In genomic region chr11:69547071-69547470, GRCm38 (mm10) we compare ENCODE assay signal across 8 mouse cellular contexts. TPM values are rescaled to one million over a fixed set of nuclear protein-coding genes. Genes with fewer than 3 reads are reported as not detected.
DNase-seq lines count a peak whose midpoint lies in the region; ATAC-seq and TF ChIP-seq lines count a peak whose summit lies in the region.

No protein-coding gene starts in this region.

- DNase-seq in embryo, embryonic 10 days (ENCODE audit: low spot score) = peak; percentile 69
- DNase-seq in embryo, embryonic 9.5 days (ENCODE audit: extremely low spot score) = no peak
- peak; percentile 20 to 36 for DNase-seq in B cell, adult 2 months
- DNase-seq in brain, embryonic 14.5 days (ENCODE audit: low read depth) = no peak
- DNase-seq in kidney, postnatal 14 days = peak; percentile 63
- peak; percentile 57 to 65 for DNase-seq in thymus, postnatal 36 days

- H3K27ac ChIP-seq in heart, embryonic 16.5 days (ENCODE audit: low read length) = peak overlapping the region; percentile 73

- no peak for TF ChIP-seq POLR2A in brain, embryonic 14.5 days (IDR thresholded peaks at IDR 0.05; ENCODE audit: borderline replicate concordance, extremely low read depth, insufficient read depth, insufficient read length, poor library complexity, severe bottlenecking)

- H3K27me3 ChIP-seq in heart, embryonic 16.5 days (ENCODE audit: control insufficient read depth, insufficient read depth, low read length) = peaks cover 11% of the 10 kb centered on the region

- peak overlapping the region; percentile 99 for H3K4me2 ChIP-seq in heart, embryonic 16.5 days (ENCODE audit: low read depth, low read length)

- WGBS in heart, embryonic 16.5 days = 2% methylated on average over 15 of the region's 15 CpGs

- H3K36me3 ChIP-seq in heart, embryonic 16.5 days (ENCODE audit: control insufficient read depth, insufficient read depth) = no peaks in the 10 kb centered on the region

- TF ChIP-seq CTCF in brain, embryonic 14.5 days (IDR thresholded peaks at IDR 0.05; ENCODE audit: borderline replicate concordance, extremely low read depth, insufficient read depth, insufficient read length) = peak; percentile 49

- peaks cover 9% of the 10 kb centered on the region for H3K4me1 ChIP-seq in heart, embryonic 16.5 days (ENCODE audit: control insufficient read depth, insufficient read depth, low read length)

- no peaks in the 10 kb centered on the region for H3K9me3 ChIP-seq in heart, embryonic 16.5 days (replicated peaks; ENCODE audit: control insufficient read depth, low read length)

- peak overlapping the region; percentile 67 for H3K4me3 ChIP-seq in heart, embryonic 16.5 days (ENCODE audit: low read length)

- peak; percentile 54 for ATAC-seq in heart, embryonic 16.5 days (replicated peaks; ENCODE audit: extremely low read depth, insufficient read depth, low FRiP score)
- 0 out of 2 replicates have a peak, but pooled peaks have one; percentile 38 for ATAC-seq in megakaryocyte progenitor cell, adult 5-6 weeks (replicated peaks; ENCODE audit: poor library complexity)

- peak overlapping the region; percentile 82 for H3K9ac ChIP-seq in heart, embryonic 16.5 days (ENCODE audit: low read length)

RNA-seq across cellular contexts. Expression of gene Dnah2, which starts 1.8 kb away (rescaled TPM):
- polyA plus RNA-seq in brain, embryonic 14.5 days (2012; rRNA removed) = 4.7 and 5.2 TPM in 2 replicates
- polyA plus RNA-seq in heart, embryonic 16.5 days (2015; fragmentation: Nextera tagmentation; extraction: Ambion mirVana) = 0.17 and 0.62 TPM in 2 replicates
- total RNA-seq in megakaryocyte progenitor cell, adult 5-6 weeks (2015) = 0.07 TPM in 1 of 2 replicates, not detected in the other
- under 0.01 TPM in 1 of 2 replicates, not detected in the other for total RNA-seq in megakaryocyte progenitor cell, adult 5-6 weeks (2017)

RNA-seq across cellular contexts. Expression of gene Efnb3, which starts 12.9 kb away (rescaled TPM):
- 187 and 206 TPM in 2 replicates for polyA plus RNA-seq in brain, embryonic 14.5 days (2012; rRNA removed)
- polyA plus RNA-seq in heart, embryonic 16.5 days (2015; fragmentation: Nextera tagmentation; extraction: Ambion mirVana) = 49.9 and 57.0 TPM in 2 replicates
- total RNA-seq in megakaryocyte progenitor cell, adult 5-6 weeks (2015) = 0.15 TPM in 1 of 2 replicates, not detected in the other
- total RNA-seq in megakaryocyte progenitor cell, adult 5-6 weeks (2017) = 0.24 and 0.33 TPM in 2 replicates

RNA-seq across cellular contexts. Expression of gene Wrap53, which starts 33.0 kb away (rescaled TPM):
- polyA plus RNA-seq in brain, embryonic 14.5 days (2012; rRNA removed) = 20.9 and 27.0 TPM in 2 replicates
- 15.1 and 16.5 TPM in 2 replicates for polyA plus RNA-seq in heart, embryonic 16.5 days (2015; fragmentation: Nextera tagmentation; extraction: Ambion mirVana)
- 16.2 and 18.3 TPM in 2 replicates for total RNA-seq in megakaryocyte progenitor cell, adult 5-6 weeks (2015)
- total RNA-seq in megakaryocyte progenitor cell, adult 5-6 weeks (2017) = 6.2 and 6.9 TPM in 2 replicates

RNA-seq across cellular contexts. Expression of gene Trp53, which starts 33.1 kb away (rescaled TPM):
- polyA plus RNA-seq in brain, embryonic 14.5 days (2012; rRNA removed) = 93.6 and 131 TPM in 2 replicates
- 79.1 and 87.0 TPM in 2 replicates for polyA plus RNA-seq in heart, embryonic 16.5 days (2015; fragmentation: Nextera tagmentation; extraction: Ambion mirVana)
- 124 and 173 TPM in 2 replicates for total RNA-seq in megakaryocyte progenitor cell, adult 5-6 weeks (2015)
- total RNA-seq in megakaryocyte progenitor cell, adult 5-6 weeks (2017) = 65.1 and 65.6 TPM in 2 replicates

RNA-seq across cellular contexts. Expression of gene Atp1b2, which starts 58.7 kb away (rescaled TPM):
- polyA plus RNA-seq in brain, embryonic 14.5 days (2012; rRNA removed) = 44.3 and 74.7 TPM in 2 replicates
- polyA plus RNA-seq in heart, embryonic 16.5 days (2015; fragmentation: Nextera tagmentation; extraction: Ambion mirVana) = 22.3 and 25.6 TPM in 2 replicates
- total RNA-seq in megakaryocyte progenitor cell, adult 5-6 weeks (2015) = 19.6 and 44.5 TPM in 2 replicates
- total RNA-seq in megakaryocyte progenitor cell, adult 5-6 weeks (2017) = 2.0 and 4.0 TPM in 2 replicates

Comparison
In these comparisons a context has a peak if more than half of its experiments do, and no peak if none do; other contexts are left out.
1. DNase-seq: peak in embryo, embryonic 10 days (single experiment), B cell, adult 2 months (2 of 2), kidney, postnatal 14 days (single experiment) and thymus, postnatal 36 days (2 of 2); none in embryo, embryonic 9.5 days (single experiment) and brain, embryonic 14.5 days (single experiment).